Mouse (Mus musculus): ENCODE data around the gene Pank2. TPM values are rescaled to one million over a fixed set of nuclear protein-coding genes. Genes with fewer than 3 reads are reported as not detected.
"Not testable (repeated sequence)": the region's sequence is repeated elsewhere in the genome, so short reads cannot be mapped to it uniquely, and the experiment has no call there.

The Pank2 gene
- polyA plus RNA-seq, 1 experiment from 2014 or later, result 62.2 TPM

DNA sequence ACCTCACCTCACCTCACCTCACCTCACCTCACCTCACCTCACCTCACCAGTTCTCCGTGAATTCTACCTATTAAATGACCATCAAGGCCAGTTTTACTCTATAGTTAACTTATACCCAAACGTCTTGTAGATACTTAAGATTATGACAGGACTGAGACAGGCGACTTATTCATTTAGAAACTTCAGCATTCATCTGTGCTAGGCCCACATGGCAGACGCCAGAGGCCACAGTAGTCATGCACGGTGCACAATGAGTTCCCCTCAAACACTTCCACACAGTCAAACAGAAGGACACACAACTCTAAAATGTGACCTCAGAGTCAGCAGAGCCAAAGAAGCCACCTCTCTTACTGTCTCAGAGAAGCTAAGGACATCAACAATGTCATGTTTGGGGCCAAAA lies 45.1 kb downstream of the Pank2 start:
- Histone ChIP-seq H3K27me3 (no peaks in the 10 kb centered on the region), H3K4me2 (replicated peaks) (no peak overlapping the region), H3K9ac (no peak overlapping the region), H3K4me1 (no peaks in the 10 kb centered on the region), H3K9me3 (replicated peaks) (no peaks in the 10 kb centered on the region), H3K36me3 (peaks cover 37% of the 10 kb centered on the region), H3K27ac (no peak overlapping the region), H3K4me3 (no peak overlapping the region)
- WGBS, result 76% methylated on average over 5 of the region's 5 CpGs
- no peak for ATAC-seq (ENCODE audit: low FRiP score)

DNA sequence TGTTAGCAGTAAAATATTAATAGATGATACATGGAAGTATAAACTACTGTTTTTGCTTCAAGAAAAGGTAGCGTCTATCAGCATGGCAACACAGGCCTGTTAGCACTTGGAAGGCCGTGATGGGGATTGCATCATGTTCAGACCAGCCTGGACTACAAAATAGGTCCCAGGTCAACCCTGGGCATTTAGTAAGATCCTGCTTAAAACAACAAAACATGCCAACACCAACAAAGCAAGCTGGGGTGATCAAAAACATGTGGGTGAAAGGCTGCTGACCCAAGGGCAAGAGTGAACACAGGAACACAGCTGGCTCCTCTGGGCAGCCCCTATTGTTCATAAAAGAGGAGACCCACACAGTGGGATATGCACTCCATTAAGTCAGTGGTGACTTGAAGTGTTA lies 45.5 kb downstream of the Pank2 start:
- WGBS, result 57% methylated on average over 2 of the region's 2 CpGs
- Histone ChIP-seq H3K27ac (no peak overlapping the region), H3K4me2 (replicated peaks) (no peak overlapping the region), H3K4me1 (no peaks in the 10 kb centered on the region), H3K9ac (no peak overlapping the region), H3K27me3 (no peaks in the 10 kb centered on the region), H3K36me3 (peaks cover 32% of the 10 kb centered on the region), H3K9me3 (replicated peaks) (no peaks in the 10 kb centered on the region), H3K4me3 (no peak overlapping the region)
- ATAC-seq (ENCODE audit: low FRiP score), result no peak

DNA sequence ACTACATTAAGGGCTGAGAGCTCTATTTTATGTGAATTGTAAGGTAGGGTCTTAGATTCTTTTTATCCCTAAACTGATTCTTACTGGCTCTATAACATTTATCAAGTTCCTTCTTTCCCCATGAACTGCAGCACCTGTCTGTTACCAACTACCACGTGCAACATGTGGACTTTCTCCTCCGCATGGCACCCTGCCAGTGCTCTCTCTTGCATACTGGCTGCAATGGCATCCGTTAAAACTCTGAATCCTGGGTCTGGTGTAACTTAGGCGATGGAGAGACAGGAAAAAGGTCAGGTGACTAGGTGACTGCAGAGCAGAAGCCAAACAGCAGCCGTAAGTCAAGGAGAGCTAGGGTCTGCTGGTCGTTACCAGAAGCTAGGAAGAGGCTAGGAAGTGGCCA lies 47.0 kb downstream of the Pank2 start:
- no peak overlapping the region for H3K9ac ChIP-seq
- no peaks in the 10 kb centered on the region for H3K4me1 ChIP-seq
- 72% methylated on average over 6 of the region's 6 CpGs for WGBS
- no peaks in the 10 kb centered on the region for H3K9me3 ChIP-seq (replicated peaks)
- ATAC-seq (ENCODE audit: low FRiP score), result no peak
- no peak overlapping the region for H3K4me3 ChIP-seq
- H3K36me3 ChIP-seq, result peaks cover 18% of the 10 kb centered on the region; the same call in 1 of the 2 replicates
- H3K4me2 ChIP-seq (replicated peaks), result no peak overlapping the region
- no peak overlapping the region for H3K27ac ChIP-seq
- H3K27me3 ChIP-seq, result no peaks in the 10 kb centered on the region

DNA sequence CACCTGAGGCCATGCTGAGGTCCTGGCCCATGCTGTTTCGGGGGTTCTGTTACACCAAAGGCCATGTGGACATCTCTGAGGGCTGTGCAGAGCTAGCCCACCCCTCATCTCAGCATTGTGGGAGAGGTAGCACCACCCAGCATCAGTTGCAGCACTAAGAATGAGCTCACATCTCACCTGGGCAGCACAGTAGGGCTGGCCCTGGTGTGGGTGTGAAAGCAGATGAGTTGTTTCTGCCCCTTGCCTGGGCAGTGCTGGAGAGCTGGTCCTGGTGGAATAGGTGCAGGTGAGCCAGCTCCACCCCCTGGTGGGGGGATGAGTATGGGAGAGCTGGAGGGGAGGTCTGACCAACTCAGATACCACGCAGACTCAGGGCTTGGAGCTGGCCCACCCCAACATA lies 53.9 kb downstream of the Pank2 start:
- Histone ChIP-seq H3K4me3 (no peak overlapping the region), H3K27ac (no peak overlapping the region), H3K27me3 (no peaks in the 10 kb centered on the region), H3K9ac (no peak overlapping the region), H3K9me3 (replicated peaks) (0 out of 2 replicates have a peak, but pooled peaks cover 3% of the 10 kb centered on the region), H3K4me2 (replicated peaks) (no peak overlapping the region), H3K4me1 (no peaks in the 10 kb centered on the region), H3K36me3 (0 out of 2 replicates have a peak, but pooled peaks cover 8% of the 10 kb centered on the region)
- 86% methylated on average over 2 of the region's 2 CpGs for WGBS
- ATAC-seq (ENCODE audit: low FRiP score), result no peak

DNA sequence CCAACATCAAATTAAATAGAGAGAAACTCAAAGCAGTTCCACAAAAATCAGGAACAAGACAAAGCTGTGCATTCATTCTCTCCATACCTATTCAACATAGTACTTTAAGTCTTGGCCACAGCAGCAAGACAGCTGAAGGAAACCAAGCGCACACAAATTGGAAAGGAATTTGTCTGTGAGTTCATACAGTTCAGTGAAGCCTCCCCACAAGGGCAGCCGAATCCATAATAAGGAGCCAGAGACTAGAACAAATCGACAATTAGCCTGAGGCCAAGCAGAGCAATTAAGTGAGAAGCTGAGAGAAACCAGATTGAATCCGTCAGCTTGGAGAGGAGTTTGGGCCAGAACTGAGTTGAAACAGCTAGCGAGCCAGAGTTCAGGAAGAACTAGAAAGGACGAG lies 57.1 kb downstream of the Pank2 start:
- Histone ChIP-seq H3K27me3 (no peaks in the 10 kb centered on the region), H3K36me3 (0 out of 2 replicates have a peak, but pooled peaks cover 4% of the 10 kb centered on the region), H3K4me2 (replicated peaks) (no peak overlapping the region), H3K27ac (no peak overlapping the region), H3K4me3 (no peak overlapping the region), H3K9ac (no peak overlapping the region), H3K9me3 (replicated peaks) (0 out of 2 replicates have a peak, but pooled peaks cover 3% of the 10 kb centered on the region), H3K4me1 (no peaks in the 10 kb centered on the region)
- ATAC-seq (ENCODE audit: low FRiP score), result no peak
- 82% methylated on average over 6 of the region's 6 CpGs for WGBS

DNA sequence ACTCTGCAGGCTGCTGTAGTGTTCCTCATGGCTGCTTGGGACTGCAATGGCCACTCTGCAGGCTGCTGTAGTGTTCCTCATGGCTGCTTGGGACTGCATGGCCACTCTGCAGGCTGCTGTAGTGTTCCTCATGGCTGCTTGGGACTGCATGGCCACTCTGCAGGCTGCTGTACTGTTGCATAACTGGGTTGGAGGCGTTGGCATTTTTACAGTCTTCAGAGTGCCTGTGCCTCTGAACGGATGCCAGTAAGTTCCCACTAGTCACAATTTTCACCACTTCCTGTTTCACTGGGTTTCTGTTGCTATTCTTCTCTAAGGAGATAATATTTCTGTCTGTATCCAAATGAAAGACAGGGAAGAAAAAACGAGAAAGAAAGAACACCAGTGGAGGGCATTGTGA lies 58.9 kb downstream of the Pank2 start:
- H3K36me3 ChIP-seq; ATAC-seq (ENCODE audit: low FRiP score); H3K4me2 ChIP-seq (replicated peaks); H3K27me3 ChIP-seq; H3K27ac ChIP-seq; H3K4me3 ChIP-seq; H3K9ac ChIP-seq; H3K4me1 ChIP-seq; H3K9me3 ChIP-seq (replicated peaks): not testable (repeated sequence)
- 75% methylated on average over 3 of the region's 3 CpGs for WGBS

DNA sequence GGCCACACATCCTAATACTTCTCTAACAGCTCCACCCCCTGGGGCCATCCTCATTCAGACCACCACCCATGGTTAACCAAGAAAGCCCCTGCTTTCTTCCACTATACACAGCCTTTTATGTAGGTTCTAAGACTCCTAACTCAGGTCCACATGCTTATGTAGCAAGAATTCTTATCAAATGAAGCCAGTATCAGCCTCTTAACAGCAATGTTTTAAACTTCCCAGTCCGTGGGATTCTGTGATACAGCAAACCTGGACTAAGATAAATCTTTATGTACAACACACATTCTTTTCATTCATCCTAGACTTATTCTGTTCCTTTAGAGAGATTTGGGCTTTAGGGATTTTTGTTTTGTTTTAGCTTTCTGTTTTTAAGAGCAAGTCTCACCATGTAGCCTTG lies 61.4 kb downstream of the Pank2 start:
- H3K27ac ChIP-seq, result no peak overlapping the region
- no peak overlapping the region for H3K9ac ChIP-seq
- H3K4me1 ChIP-seq, result no peaks in the 10 kb centered on the region
- H3K9me3 ChIP-seq (replicated peaks), result no peaks in the 10 kb centered on the region
- no peak overlapping the region for H3K4me2 ChIP-seq (replicated peaks)
- H3K4me3 ChIP-seq, result no peak overlapping the region
- ATAC-seq (ENCODE audit: low FRiP score), result no peak
- H3K36me3 ChIP-seq, result 0 out of 2 replicates have a peak, but pooled peaks cover 4% of the 10 kb centered on the region
- no peaks in the 10 kb centered on the region for H3K27me3 ChIP-seq
- WGBS, result 92% methylated on average over 1 of the region's 1 CpGs

DNA sequence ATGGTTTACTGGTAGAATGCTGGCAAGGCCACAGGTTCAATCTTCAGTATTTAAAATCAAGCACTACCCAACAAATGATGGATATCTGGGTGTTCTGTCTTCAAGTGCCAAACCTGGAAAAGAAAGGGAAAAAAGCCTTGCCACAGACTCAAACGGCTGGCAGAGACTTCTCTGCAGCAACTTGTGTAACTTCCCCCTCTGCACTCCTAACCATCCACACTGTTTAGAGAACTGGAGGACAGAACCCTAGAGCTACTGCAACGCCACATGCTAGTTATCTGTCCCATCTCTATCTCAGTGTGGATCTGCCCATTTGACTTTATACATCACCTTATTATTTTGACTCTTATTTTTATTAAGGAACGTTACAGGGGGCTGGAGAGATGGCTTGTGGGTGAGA lies 63.7 kb downstream of the Pank2 start:
- 80% methylated on average over 3 of the region's 3 CpGs for WGBS
- no peak for ATAC-seq (ENCODE audit: low FRiP score)
- no peaks in the 10 kb centered on the region for H3K27me3 ChIP-seq
- no peaks in the 10 kb centered on the region for H3K4me1 ChIP-seq
- 0 out of 2 replicates have a peak, but pooled peaks cover 3% of the 10 kb centered on the region for H3K36me3 ChIP-seq
- no peak overlapping the region for H3K27ac ChIP-seq
- H3K9me3 ChIP-seq (replicated peaks), result no peaks in the 10 kb centered on the region
- no peak overlapping the region for H3K4me3 ChIP-seq
- no peak overlapping the region for H3K4me2 ChIP-seq (replicated peaks)
- H3K9ac ChIP-seq, result no peak overlapping the region

DNA sequence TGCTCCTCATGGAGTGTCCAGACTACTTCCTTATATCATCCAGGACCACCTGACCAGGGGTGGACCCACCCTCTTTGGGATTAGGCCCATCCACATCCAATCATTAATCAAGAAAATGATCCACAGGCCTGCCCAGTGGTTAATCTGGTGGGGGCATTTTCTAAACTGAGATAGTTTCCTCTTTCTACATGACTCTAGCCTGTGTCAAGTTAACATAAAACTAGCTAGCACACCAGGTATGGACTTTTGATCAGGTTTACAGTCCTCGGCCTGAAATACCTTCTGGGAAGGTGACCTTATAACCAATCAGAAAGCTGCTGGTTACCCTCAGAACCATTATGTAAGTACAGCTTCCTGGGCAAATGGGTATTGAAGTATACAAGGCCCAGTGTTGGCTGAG lies 66.7 kb downstream of the Pank2 start:
- Histone ChIP-seq H3K4me1 (no peaks in the 10 kb centered on the region), H3K9ac (no peak overlapping the region), H3K4me2 (replicated peaks) (no peak overlapping the region), H3K27ac (no peak overlapping the region), H3K36me3 (0 out of 2 replicates have a peak, but pooled peaks cover 3% of the 10 kb centered on the region), H3K9me3 (replicated peaks) (no peaks in the 10 kb centered on the region), H3K27me3 (no peaks in the 10 kb centered on the region), H3K4me3 (no peak overlapping the region)
- ATAC-seq (ENCODE audit: low FRiP score), result no peak
- 93% methylated on average over 1 of the region's 1 CpGs for WGBS

DNA sequence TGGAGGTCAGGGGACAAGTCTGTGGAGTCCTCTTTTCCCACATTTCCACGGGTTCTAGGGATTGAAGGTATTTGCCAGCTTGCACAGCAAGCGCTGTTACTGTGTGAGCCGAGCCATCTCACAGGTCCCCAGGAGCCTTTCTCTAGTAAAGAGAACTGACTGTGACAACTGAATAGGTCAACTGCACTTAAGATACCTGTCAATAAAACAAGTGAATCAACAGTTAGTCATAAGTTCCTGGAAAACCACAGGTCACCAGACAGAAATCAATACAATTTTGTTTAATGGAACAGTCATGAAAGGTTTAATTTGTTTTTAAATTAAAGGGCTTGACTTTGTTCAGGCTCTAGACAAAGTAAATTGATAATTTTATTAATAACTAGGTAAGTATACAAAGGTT lies 68.3 kb downstream of the Pank2 start:
- Histone ChIP-seq H3K27ac (no peak overlapping the region), H3K9ac (no peak overlapping the region), H3K4me2 (replicated peaks) (no peak overlapping the region), H3K27me3 (no peaks in the 10 kb centered on the region), H3K4me1 (no peaks in the 10 kb centered on the region), H3K4me3 (no peak overlapping the region), H3K9me3 (replicated peaks) (no peaks in the 10 kb centered on the region), H3K36me3 (0 out of 2 replicates have a peak, but pooled peaks cover 3% of the 10 kb centered on the region)
- no peak for ATAC-seq (ENCODE audit: low FRiP score)
- WGBS, result 78% methylated on average over 3 of the region's 3 CpGs

DNA sequence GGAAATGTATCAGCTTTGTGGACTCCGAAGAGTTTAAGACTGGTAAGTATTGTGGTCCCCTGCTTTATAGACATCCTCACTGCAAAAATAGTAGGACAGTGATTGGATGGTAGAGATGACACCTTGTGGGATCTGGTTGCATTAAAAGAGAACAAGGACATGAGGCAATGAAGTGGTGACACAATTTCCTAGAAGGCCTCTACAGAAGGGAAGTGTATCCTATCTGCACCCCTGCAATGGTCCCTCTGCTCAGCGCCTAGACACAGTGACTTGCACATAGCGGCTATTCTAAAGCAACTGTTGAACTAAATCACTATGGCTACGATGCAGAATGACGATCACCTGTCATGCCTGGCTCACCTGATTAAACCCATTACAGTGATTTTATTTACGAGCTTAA lies 75.3 kb downstream of the Pank2 start:
- Histone ChIP-seq H3K4me3 (no peak overlapping the region), H3K9me3 (replicated peaks) (no peaks in the 10 kb centered on the region), H3K27me3 (no peaks in the 10 kb centered on the region), H3K4me1 (no peaks in the 10 kb centered on the region), H3K9ac (no peak overlapping the region), H3K4me2 (replicated peaks) (no peak overlapping the region), H3K36me3 (no peaks in the 10 kb centered on the region), H3K27ac (no peak overlapping the region)
- 91% methylated on average over 6 of the region's 6 CpGs for WGBS
- ATAC-seq (ENCODE audit: low FRiP score), result no peak

DNA sequence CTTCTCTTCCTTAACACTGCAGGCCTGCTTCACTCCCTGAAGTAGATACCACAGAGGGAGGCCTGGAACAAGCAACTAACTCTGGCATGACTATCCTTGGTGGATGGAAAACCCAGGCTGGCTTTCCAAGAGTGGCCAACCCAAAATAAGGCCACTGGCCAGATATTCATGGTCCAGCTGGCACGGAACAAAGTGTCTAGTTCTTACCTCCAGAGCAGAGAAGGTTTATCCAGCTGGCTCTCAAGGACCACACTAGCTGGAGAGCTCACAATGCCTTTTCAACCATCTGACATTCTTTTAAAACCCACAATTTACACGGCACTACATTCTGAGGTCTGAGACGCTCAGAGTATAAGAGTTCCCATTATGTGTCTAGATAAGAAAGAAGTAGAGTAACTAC lies 82.2 kb downstream of the Pank2 start:
- no peaks in the 10 kb centered on the region for H3K9me3 ChIP-seq (replicated peaks)
- no peak overlapping the region for H3K4me3 ChIP-seq
- H3K27ac ChIP-seq, result no peak overlapping the region
- no peaks in the 10 kb centered on the region for H3K36me3 ChIP-seq
- H3K9ac ChIP-seq, result no peak overlapping the region
- H3K4me1 ChIP-seq, result peaks cover 8% of the 10 kb centered on the region
- ATAC-seq (ENCODE audit: low FRiP score), result no peak
- no peak overlapping the region for H3K4me2 ChIP-seq (replicated peaks)
- no peaks in the 10 kb centered on the region for H3K27me3 ChIP-seq
- 61% methylated on average over 3 of the region's 3 CpGs for WGBS

DNA sequence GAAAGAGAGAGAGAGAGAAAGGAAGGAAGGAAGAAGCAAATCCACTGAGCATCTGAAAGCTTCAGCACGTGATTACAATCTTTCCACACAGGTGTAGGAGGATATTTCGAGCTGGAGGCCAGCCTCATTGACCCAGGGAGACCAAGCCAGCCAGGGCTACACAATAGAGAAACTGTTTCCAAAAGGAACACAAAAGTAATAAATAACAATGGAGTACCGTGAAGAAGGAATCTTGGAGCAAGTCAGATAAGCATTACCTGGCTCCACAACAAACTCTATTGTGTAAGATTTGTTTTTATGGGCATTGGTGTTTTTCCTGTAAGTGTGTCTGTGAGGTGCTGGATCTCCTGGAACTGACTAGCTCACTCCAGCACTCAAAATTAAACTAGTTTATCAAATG lies 83.3 kb downstream of the Pank2 start:
- H3K4me3 ChIP-seq, result no peak overlapping the region
- WGBS, result 54% methylated on average over 3 of the region's 3 CpGs
- no peaks in the 10 kb centered on the region for H3K27me3 ChIP-seq
- no peak overlapping the region for H3K27ac ChIP-seq
- no peak overlapping the region for H3K9ac ChIP-seq
- H3K4me1 ChIP-seq, result peaks cover 8% of the 10 kb centered on the region
- no peak overlapping the region for H3K4me2 ChIP-seq (replicated peaks)
- H3K9me3 ChIP-seq (replicated peaks), result no peaks in the 10 kb centered on the region
- ATAC-seq (ENCODE audit: low FRiP score), result no peak
- H3K36me3 ChIP-seq, result no peaks in the 10 kb centered on the region

All from hindbrain, embryonic 12.5 days (tissue).